Mouse (Mus musculus): ENCODE data around the gene Abca8b.

- no peak for TF ChIP-seq CTCF (IDR thresholded peaks at IDR 0.05; ENCODE audit: extremely low read depth, insufficient read depth, insufficient read length, insufficient replicate concordance)
- TF ChIP-seq POLR2A (IDR thresholded peaks at IDR 0.05; ENCODE audit: low read depth, low read length), result no peak
These were observed 73.4 kb downstream of the Abca8b start for GRCm38 (mm10) chr11:109922236-109922635.

Data from spleen, adult 2 months (tissue).